Mouse (Mus musculus): ENCODE data around the gene Thap3.

GRCm38 (mm10) chr4:151993035-151993434, 4.2 kb upstream of the Thap3 start:
- TF ChIP-seq CTCF (IDR thresholded peaks at IDR 0.05; ENCODE audit: extremely low read depth, insufficient read depth, insufficient read length, insufficient replicate concordance), result no peak
- TF ChIP-seq POLR2A (IDR thresholded peaks at IDR 0.05; ENCODE audit: low read depth, low read length), result no peak
